Mouse (Mus musculus): ENCODE results near the gene Foxa2. TPM values are rescaled to one million over a fixed set of nuclear protein-coding genes. Genes with fewer than 3 reads are reported as not detected.

Foxa2 gene
- polyA plus RNA-seq, 1 experiment, result 0.49 TPM

DNA sequence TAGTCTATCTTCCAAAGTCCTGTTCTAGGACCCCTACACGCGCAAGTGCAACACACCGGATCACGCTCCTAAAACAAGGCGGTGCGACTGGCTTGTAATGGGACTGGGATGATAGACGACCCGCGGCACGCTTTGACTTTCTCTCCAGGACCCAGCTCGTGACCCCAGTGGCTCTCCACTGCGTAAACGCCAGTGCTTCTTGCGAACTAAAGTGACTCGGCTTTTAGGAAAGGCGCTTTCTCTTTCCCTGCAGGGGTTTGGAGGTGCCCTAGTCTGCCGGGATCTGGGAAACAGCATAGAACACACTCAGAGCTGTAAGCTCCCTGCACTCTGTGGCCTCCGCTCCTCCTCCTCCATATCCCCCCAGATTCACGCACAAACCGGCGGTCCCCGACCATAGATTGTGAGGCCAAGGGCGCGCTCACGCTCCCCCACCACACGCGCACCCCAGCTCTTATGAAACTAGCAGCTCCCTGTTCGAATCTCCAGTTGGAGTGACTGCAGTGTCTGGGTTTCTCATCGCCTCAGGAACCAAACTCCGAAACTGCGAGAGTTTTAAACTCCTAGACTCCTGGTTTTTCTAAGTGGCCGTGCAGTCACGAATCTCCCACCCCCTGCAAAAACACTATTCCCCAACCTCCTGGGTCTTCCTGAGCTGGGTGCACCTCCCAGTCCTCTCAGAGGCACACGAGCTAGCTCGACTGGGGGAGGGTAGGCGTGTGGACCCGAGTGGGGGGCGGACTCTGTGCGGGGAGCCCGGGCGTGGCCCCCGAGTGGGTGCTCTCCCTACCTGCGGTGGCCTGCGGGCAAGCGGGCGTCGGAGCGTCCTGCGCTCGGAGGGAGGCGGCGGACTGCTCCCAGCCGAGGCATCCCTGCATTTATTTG lies 7.2 kb downstream of the Foxa2 start:
- TF ChIP-seq CEBPB (IDR thresholded peaks at IDR 0.05; ENCODE audit: insufficient read depth, poor library complexity, severe bottlenecking), result no peak
- TF ChIP-seq MYOG (IDR thresholded peaks at IDR 0.05; ENCODE audit: control insufficient read depth in 1 of 3, insufficient read depth in 1 of 3, insufficient read length in 2 of 3, low read depth in 2 of 3), result no peak
- Histone ChIP-seq H3K79me2 (ENCODE audit: control insufficient read depth, insufficient read depth) (no peaks in the 10 kb centered on the region), H3K4me2 (ENCODE audit: low read depth) (peak overlapping the region; percentile 18), H3K27me3 (ENCODE audit: control insufficient read depth, insufficient read depth, insufficient read length) (peaks cover 16% of the 10 kb centered on the region), H3ac (ENCODE audit: control insufficient read depth, insufficient read length) (no peak overlapping the region), H3K4me3 (no peak overlapping the region), H3K36me3 (ENCODE audit: control insufficient read depth, insufficient read depth) (no peaks in the 10 kb centered on the region)

DNA sequence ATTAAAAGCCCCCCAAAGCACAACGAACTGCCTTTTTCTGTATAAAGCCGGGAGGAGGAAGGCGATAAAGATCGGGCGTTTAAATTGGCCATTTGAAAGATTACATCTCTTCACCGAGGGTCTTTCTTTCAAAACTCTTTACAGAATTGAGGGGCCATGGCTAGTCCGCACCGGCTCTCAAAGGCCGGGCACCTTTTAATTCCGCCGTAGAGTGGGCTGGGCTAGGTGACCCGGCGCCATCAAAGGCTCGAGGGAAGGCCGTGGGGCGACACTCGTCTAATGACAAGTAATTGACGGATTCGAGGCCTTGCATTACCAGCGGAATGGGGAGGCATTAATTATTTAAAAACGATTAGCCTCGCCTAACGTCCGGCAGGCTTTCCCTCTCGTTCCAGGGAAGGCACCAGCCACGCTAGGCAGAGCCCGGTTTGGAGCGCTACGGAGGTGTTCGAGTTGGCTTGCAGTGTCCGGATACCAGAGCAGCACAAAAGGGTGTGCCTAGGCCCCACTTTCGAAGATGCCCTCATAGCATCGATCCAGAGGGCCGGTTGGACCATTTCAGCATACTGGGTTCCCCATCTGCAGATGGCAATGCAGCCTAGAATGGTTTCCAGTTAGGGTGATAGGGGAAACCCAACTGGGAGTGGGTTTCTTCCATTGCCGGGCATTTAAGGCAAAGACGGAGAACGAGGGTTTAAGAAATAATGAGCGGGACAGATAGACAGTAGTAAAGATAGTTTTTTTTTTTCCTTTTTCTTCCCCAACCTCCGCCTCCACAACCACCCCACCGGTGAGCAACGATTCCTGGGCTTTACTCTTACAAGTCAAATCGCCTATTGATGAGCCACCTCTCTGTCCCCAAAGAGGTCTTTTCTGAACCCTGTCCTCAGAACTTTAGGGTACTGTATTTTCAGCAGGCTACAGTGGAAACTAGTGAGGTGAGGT lies 8.1 kb downstream of the Foxa2 start:
- TF ChIP-seq SRF (IDR thresholded peaks at IDR 0.05; ENCODE audit: control insufficient read depth, insufficient read length, low read depth) (no peak), E2F4 (IDR thresholded peaks at IDR 0.05; ENCODE audit: insufficient read depth) (no peak), POLR2A (IDR thresholded peaks at IDR 0.05; ENCODE audit: insufficient read length, low read depth) (no peak), MYOD1 (IDR thresholded peaks at IDR 0.05; ENCODE audit: control insufficient read depth in 1 of 3, insufficient read length in 2 of 3, low read depth in 2 of 3) (no peak), TCF3 (IDR thresholded peaks at IDR 0.05; ENCODE audit: insufficient read length, low read depth) (no peak), CEBPB (IDR thresholded peaks at IDR 0.05; ENCODE audit: insufficient read depth, poor library complexity, severe bottlenecking) (no peak), POLR2AphosphoS2 (IDR thresholded peaks at IDR 0.05; ENCODE audit: insufficient read length, low read depth) (no peak), MAX (IDR thresholded peaks at IDR 0.05; ENCODE audit: low read depth) (no peak), USF1 (IDR thresholded peaks at IDR 0.05; ENCODE audit: low read depth) (no peak), REST (IDR thresholded peaks at IDR 0.05; ENCODE audit: insufficient read depth, insufficient read length) (no peak), MYOG (IDR thresholded peaks at IDR 0.05; ENCODE audit: control insufficient read depth in 1 of 3, insufficient read depth in 1 of 3, insufficient read length in 2 of 3, low read depth in 2 of 3) (no peak)
- Histone ChIP-seq H3K79me2 (ENCODE audit: control insufficient read depth, insufficient read depth) (no peaks in the 10 kb centered on the region), H3K36me3 (ENCODE audit: control insufficient read depth, insufficient read depth) (no peaks in the 10 kb centered on the region), H3K4me2 (ENCODE audit: low read depth) (no peak overlapping the region), H3K4me3 (no peak overlapping the region), H3K27me3 (ENCODE audit: control insufficient read depth, insufficient read depth, insufficient read length) (peaks cover 12% of the 10 kb centered on the region), H3ac (ENCODE audit: control insufficient read depth, insufficient read length) (no peak overlapping the region)

DNA sequence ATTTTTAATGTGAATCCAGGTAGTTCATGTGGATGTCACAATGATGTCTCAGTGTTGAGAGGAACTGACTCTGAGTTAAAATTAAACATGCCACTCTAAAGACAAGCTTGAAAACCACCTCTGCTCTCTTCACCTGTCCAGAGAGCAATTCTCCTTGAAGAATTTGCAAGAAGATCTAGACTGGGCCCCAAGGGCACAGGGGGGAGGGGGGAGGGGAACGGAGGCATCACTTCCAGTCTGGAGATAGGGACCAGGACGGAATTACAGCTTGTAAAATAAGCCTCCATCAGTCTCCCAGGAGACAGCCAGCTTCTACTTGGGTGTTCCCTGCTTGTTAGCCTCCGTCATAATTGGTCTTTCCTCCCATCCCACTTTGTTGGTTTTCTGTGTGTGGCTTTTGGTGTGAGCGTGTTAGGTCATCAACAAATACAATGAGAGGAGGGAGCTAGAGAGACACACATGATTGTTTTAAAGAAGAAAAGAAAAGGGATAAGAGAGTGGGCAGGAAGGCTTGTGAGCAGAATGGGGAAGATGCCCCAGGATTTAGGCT lies 10.1 kb downstream of the Foxa2 start:
- Histone ChIP-seq H3K27me3 (ENCODE audit: control insufficient read depth, insufficient read depth, insufficient read length) (peaks cover 12% of the 10 kb centered on the region), H3ac (ENCODE audit: control insufficient read depth, insufficient read length) (no peak overlapping the region), H3K79me2 (ENCODE audit: control insufficient read depth, insufficient read depth) (no peaks in the 10 kb centered on the region), H3K36me3 (ENCODE audit: control insufficient read depth, insufficient read depth) (no peaks in the 10 kb centered on the region), H3K4me2 (ENCODE audit: low read depth) (no peak overlapping the region), H3K4me3 (no peak overlapping the region)
- no peak for TF ChIP-seq CEBPB (IDR thresholded peaks at IDR 0.05; ENCODE audit: insufficient read depth, poor library complexity, severe bottlenecking)
- TF ChIP-seq TCF12 (IDR thresholded peaks at IDR 0.05; ENCODE audit: insufficient read depth, poor library complexity, severe bottlenecking), result no peak
- no peak for TF ChIP-seq MYOD1 (IDR thresholded peaks at IDR 0.05; ENCODE audit: control insufficient read depth in 1 of 3, insufficient read length in 2 of 3, low read depth in 2 of 3)
- TF ChIP-seq POLR2AphosphoS2 (IDR thresholded peaks at IDR 0.05; ENCODE audit: insufficient read length, low read depth), result no peak
- TF ChIP-seq MAX (IDR thresholded peaks at IDR 0.05; ENCODE audit: low read depth), result no peak
- TF ChIP-seq MYOG (IDR thresholded peaks at IDR 0.05; ENCODE audit: control insufficient read depth in 1 of 3, insufficient read depth in 1 of 3, insufficient read length in 2 of 3, low read depth in 2 of 3), result no peak
- TF ChIP-seq E2F4 (IDR thresholded peaks at IDR 0.05; ENCODE audit: insufficient read depth), result no peak
- TF ChIP-seq POLR2A (IDR thresholded peaks at IDR 0.05; ENCODE audit: insufficient read length, low read depth), result no peak
- TF ChIP-seq TCF3 (IDR thresholded peaks at IDR 0.05; ENCODE audit: insufficient read length, low read depth), result no peak
- no peak for TF ChIP-seq SRF (IDR thresholded peaks at IDR 0.05; ENCODE audit: control insufficient read depth, insufficient read length, low read depth)
- no peak for TF ChIP-seq REST (IDR thresholded peaks at IDR 0.05; ENCODE audit: insufficient read depth, insufficient read length)
- no peak for TF ChIP-seq USF1 (IDR thresholded peaks at IDR 0.05; ENCODE audit: low read depth)

DNA sequence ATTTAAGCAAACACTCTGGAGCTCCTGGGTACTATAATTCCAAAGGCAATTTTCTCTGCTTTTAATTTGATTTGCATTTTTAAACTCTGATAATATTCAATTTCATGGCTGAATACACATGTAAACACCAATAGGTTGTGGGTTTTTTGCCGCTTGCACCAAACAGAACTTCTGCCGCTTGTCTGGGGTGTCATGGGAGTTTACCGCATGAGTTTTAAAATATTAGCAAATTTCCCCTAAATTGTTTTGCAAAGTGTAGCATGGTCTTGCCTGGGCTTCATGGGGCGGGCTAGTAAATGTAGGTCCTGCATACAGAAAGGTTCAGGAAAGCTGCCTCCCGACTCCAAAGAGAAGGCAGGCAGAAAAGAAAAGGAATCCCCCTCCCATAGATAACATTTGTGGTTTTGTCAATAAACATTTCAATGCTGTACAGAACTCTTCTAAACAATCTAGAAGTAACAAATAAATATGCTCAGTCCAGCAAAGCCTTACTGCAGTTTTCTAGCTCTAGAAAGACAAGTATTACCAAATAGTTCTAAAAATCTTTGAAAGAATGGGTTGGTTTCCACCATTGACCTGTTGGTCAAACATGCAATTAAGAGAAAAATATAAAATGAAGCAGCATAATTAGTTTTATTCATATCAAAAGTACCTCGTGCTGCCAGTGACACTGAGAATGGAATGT lies 15.6 kb downstream of the Foxa2 start:
- peaks cover 5% of the 10 kb centered on the region for H3K27me3 ChIP-seq (ENCODE audit: control insufficient read depth, insufficient read depth, insufficient read length)
- no peak for TF ChIP-seq CEBPB (IDR thresholded peaks at IDR 0.05; ENCODE audit: insufficient read depth, poor library complexity, severe bottlenecking)
- no peak for TF ChIP-seq MYOG (IDR thresholded peaks at IDR 0.05; ENCODE audit: control insufficient read depth in 1 of 3, insufficient read depth in 1 of 3, insufficient read length in 2 of 3, low read depth in 2 of 3)
- no peak for TF ChIP-seq MYOD1 (IDR thresholded peaks at IDR 0.05; ENCODE audit: control insufficient read depth in 1 of 3, insufficient read length in 2 of 3, low read depth in 2 of 3)
- TF ChIP-seq POLR2A (IDR thresholded peaks at IDR 0.05; ENCODE audit: insufficient read length, low read depth), result no peak
- TF ChIP-seq MAX (IDR thresholded peaks at IDR 0.05; ENCODE audit: low read depth), result no peak
- no peak for TF ChIP-seq TCF12 (IDR thresholded peaks at IDR 0.05; ENCODE audit: insufficient read depth, poor library complexity, severe bottlenecking)
- TF ChIP-seq E2F4 (IDR thresholded peaks at IDR 0.05; ENCODE audit: insufficient read depth), result no peak
- no peak for TF ChIP-seq SRF (IDR thresholded peaks at IDR 0.05; ENCODE audit: control insufficient read depth, insufficient read length, low read depth)
- TF ChIP-seq TCF3 (IDR thresholded peaks at IDR 0.05; ENCODE audit: insufficient read length, low read depth), result no peak
- no peak for TF ChIP-seq USF1 (IDR thresholded peaks at IDR 0.05; ENCODE audit: low read depth)
- TF ChIP-seq REST (IDR thresholded peaks at IDR 0.05; ENCODE audit: insufficient read depth, insufficient read length), result no peak
- TF ChIP-seq POLR2AphosphoS2 (IDR thresholded peaks at IDR 0.05; ENCODE audit: insufficient read length, low read depth), result no peak
- no peak overlapping the region for H3ac ChIP-seq (ENCODE audit: control insufficient read depth, insufficient read length)
- H3K4me2 ChIP-seq (ENCODE audit: low read depth), result no peak overlapping the region
- H3K36me3 ChIP-seq (ENCODE audit: control insufficient read depth, insufficient read depth), result no peaks in the 10 kb centered on the region
- no peaks in the 10 kb centered on the region for H3K79me2 ChIP-seq (ENCODE audit: control insufficient read depth, insufficient read depth)
- no peak overlapping the region for H3K4me3 ChIP-seq
